Mouse (Mus musculus): Measurements from ENCODE around the gene Dnajc11.

- TF ChIP-seq TCF12 (IDR thresholded peaks at IDR 0.05; ENCODE audit: insufficient read depth, poor library complexity, severe bottlenecking) (no peak), E2F4 (IDR thresholded peaks at IDR 0.05; ENCODE audit: insufficient read depth) (no peak), MAX (IDR thresholded peaks at IDR 0.05; ENCODE audit: low read depth) (no peak), POLR2A (IDR thresholded peaks at IDR 0.05; ENCODE audit: insufficient read length, low read depth) (no peak), MYOD1 (IDR thresholded peaks at IDR 0.05; ENCODE audit: control insufficient read depth in 1 of 3, insufficient read length in 2 of 3, low read depth in 2 of 3) (no peak), USF1 (IDR thresholded peaks at IDR 0.05; ENCODE audit: low read depth) (no peak), MYOG (IDR thresholded peaks at IDR 0.05; ENCODE audit: control insufficient read depth in 1 of 3, insufficient read depth in 1 of 3, insufficient read length in 2 of 3, low read depth in 2 of 3) (no peak), POLR2AphosphoS2 (IDR thresholded peaks at IDR 0.05; ENCODE audit: insufficient read length, low read depth) (no peak), TCF3 (IDR thresholded peaks at IDR 0.05; ENCODE audit: insufficient read length, low read depth) (no peak), CEBPB (IDR thresholded peaks at IDR 0.05; ENCODE audit: insufficient read depth, poor library complexity, severe bottlenecking) (no peak), REST (IDR thresholded peaks at IDR 0.05; ENCODE audit: insufficient read depth, insufficient read length) (no peak)
Observed at GRCm38 (mm10) chr4:151905621-151906020, 27.9 kb upstream of the Dnajc11 start.
